Mouse (Mus musculus): ENCODE measurements around the gene Mcl1. TPM values are rescaled to one million over a fixed set of nuclear protein-coding genes. Genes with fewer than 3 reads are reported as not detected.

Gene Mcl1
- 42.6 TPM for polyA plus RNA-seq (2017; shearing (Covaris generic))

DNA sequence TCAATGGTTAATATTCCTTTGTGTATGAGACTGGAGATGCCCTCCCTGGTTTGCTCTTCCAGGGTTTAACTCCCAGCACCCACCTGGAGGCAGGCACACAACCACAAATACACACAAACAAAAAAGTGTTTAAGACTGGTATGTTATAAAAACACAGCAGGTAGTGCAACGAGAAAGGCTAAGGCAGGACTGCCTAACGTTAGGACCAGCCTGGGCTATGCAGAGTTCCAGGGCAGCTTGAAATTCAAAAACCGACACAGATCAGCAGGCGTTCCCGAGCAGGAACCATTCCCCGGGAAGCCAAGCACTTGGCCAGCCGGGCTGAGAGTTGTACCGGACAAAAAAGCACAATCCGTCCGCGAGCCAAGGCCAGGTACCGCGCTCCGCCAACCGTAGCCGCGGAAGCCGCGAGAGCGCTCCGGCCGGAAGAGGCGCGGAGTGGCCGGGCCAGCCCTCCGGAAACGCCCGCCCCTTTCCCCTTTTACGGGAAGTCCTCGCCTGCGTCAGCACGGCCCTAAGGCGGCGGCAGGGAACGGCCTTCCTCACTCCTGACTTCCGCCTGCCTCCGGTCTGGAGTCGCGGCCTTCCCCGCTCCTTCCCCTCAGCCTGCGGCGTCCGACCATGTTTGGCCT lies at the start of gene Mcl1:
Gene Mcl1, plus strand, starts transcription at position 553 of the 632 bp plus-strand sequence.

DNA sequence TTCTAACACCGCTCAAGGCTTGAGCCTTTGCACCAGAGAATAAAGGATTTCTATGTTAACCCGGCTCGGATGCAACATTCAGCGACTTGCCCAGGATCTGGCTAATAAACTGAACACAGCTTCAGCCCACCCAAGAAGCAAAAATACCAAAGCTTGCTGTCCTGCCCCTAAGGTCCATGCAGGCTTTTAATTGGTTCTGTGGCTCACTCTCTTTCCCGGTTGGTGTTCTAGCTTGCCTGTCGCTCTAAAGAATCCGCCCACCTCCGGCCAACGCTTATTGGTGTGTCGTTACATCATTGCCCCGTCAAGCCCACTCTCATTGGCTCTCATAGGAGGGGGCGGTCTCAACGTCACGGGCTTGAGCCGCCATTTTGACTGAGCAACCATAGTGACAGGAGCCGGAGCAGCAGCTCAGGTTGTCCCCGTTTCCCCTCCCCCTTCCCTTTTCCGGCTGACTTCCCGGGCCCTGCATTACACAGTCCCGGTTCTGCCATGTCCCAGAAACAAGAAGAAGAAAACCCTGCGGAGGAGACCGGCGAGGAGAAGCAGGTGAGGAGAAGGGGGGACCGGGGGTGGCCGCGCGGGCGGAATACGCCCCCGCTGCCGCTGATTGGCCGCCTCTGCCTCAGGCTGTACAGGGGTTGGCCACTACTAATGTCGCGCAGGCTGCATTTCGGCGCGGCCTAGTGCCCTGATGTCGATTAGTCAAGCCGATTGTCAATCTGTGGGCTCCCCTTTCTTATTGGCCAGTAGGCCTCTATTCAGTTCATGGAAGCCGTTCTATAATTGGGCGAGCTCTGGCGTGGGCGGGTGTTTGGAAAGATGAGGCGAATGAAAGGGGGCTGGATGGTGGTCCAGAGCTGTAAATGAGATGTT lies 33.7 kb upstream of the Mcl1 start, which contains the start of gene Ensa:
Gene Ensa, plus strand, starts transcription at position 366 of the 876 bp plus-strand sequence.

DNA sequence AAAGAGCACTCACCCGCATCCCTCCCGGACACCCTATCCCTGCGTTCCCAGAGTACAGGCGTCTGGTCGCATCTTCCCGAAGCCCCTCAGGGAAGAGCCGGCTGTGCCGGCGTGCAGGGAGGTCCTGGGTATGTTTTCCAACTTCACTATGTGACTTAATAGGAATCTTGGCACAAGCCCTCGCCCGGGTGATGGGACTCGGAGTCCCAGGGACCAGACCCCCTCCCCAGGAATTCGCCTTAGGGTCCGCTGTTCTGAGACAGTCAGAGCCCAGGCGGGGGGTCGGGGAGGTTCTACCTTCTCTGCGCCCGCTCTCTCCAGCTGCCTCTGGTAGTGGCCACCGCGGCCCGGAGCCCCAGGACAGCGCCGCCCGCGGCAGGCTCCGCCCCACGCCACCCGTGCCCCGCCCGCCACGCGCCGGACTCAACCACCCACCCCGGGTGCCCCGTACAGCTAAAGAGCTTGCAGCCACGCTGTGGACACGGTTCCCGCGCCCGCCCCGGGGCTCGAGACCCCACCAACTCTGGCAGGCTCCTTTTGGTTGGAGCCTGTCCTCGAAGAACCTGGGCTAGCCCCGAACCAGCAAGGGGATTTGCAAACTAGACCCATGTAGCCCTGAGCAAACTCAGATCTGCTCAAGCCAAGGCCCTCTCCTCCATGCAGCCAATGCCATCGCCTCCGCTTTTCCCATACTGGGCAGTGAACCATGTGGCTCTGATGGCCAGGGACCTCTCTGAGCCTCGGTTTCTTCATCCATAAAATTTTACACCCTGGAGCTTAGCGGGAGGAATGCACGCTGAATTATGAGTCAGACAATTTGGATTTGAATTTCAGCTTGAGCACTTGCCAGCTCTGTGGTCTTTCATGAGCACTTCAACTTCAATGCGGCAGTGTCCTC lies 29.2 kb downstream of the Mcl1 start, which contains the start of gene Adamtsl4:
Gene Adamtsl4, minus strand, starts transcription at position 394 of the 898 bp plus-strand sequence.

Other genes with a start within 250 kb of the Mcl1 start
- gene Arnt, start 224.4 kb upstream of the Mcl1 start, polyA plus RNA-seq (2017; shearing (Covaris generic)) = 60.8 TPM
- 0.19 TPM for gene Ctsk, start 159.5 kb upstream of the Mcl1 start, polyA plus RNA-seq (2017; shearing (Covaris generic))
- 386 TPM for gene Ctss, start 132.0 kb upstream of the Mcl1 start, polyA plus RNA-seq (2017; shearing (Covaris generic))
- not detected for gene Hormad1, start 99.1 kb upstream of the Mcl1 start, polyA plus RNA-seq (2017; shearing (Covaris generic))
- gene Golph3l, start 69.9 kb upstream of the Mcl1 start, polyA plus RNA-seq (2017; shearing (Covaris generic)) = 55.8 TPM
- 96.7 TPM for gene Ensa, start 33.8 kb upstream of the Mcl1 start, polyA plus RNA-seq (2017; shearing (Covaris generic))
- 10.5 TPM for gene Adamtsl4, start 29.1 kb downstream of the Mcl1 start, polyA plus RNA-seq (2017; shearing (Covaris generic))
- gene Ecm1, start 80.8 kb downstream of the Mcl1 start, polyA plus RNA-seq (2017; shearing (Covaris generic)) = 235 TPM
- gene Tars2, start 101.4 kb downstream of the Mcl1 start, polyA plus RNA-seq (2017; shearing (Covaris generic)) = 88.7 TPM
- 16.8 TPM for gene Rprd2, start 160.1 kb downstream of the Mcl1 start, polyA plus RNA-seq (2017; shearing (Covaris generic))
- 77.5 TPM for gene Prpf3, start 197.1 kb downstream of the Mcl1 start, polyA plus RNA-seq (2017; shearing (Covaris generic))
- gene Mrps21, start 212.7 kb downstream of the Mcl1 start, polyA plus RNA-seq (2017; shearing (Covaris generic)) = 281 TPM
- gene Ciart, start 223.5 kb downstream of the Mcl1 start, polyA plus RNA-seq (2017; shearing (Covaris generic)) = 8.2 TPM
- 0.67 TPM for gene BC028528, start 233.2 kb downstream of the Mcl1 start, polyA plus RNA-seq (2017; shearing (Covaris generic))
- 61.7 TPM for gene Aph1a, start 235.2 kb downstream of the Mcl1 start, polyA plus RNA-seq (2017; shearing (Covaris generic))
- gene Car14, start 245.9 kb downstream of the Mcl1 start, polyA plus RNA-seq (2017; shearing (Covaris generic)) = not detected

Measured in CD4-positive, CD25-positive, alpha-beta regulatory T cell, adult 9 weeks (primary cell).